In the genomic region with DNA sequence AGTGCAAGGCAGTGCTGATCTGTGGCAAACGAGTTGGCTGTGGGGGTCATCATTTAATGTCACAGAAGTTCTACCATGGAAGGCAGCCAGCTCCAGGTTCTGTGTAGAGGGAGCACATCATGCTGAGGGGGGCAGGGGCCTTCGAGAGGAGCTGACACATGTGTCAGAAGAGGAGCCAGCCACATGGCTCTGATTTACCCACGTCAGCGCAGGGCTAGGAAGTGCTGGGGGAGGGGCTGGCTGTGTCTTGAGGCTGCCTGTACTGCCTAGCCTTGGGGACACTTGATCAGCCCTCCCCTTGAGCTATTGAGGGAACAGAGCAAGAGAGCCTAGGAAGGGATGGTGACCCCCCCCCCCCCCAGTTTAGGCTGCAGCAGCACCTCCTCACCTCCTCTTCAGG, we compare ENCODE assay signal across 10 mouse cellular contexts.
DNase-seq lines count a peak whose midpoint lies in the region; ATAC-seq and TF ChIP-seq lines count a peak whose summit lies in the region.
"Had no signal": no experiment of that assay in that cellular context is flagged by ENCODE, and none has a peak within 500 bp of the region (broad histone marks: within the 10 kb centered on the region; RNA-seq: fewer than 3 reads in every experiment).

No protein-coding gene starts in this region.

- no peaks in the 10 kb centered on the region for H3K27me3 ChIP-seq in hindbrain, embryonic 13.5 days
- H3K27me3 ChIP-seq in hindbrain, embryonic 16.5 days (replicated peaks; ENCODE audit: control insufficient read depth, insufficient read depth, low read length), result no peaks in the 10 kb centered on the region
- no peaks in the 10 kb centered on the region for H3K27me3 ChIP-seq in CH12.LX (replicated peaks)
- no peaks in the 10 kb centered on the region for H3K27me3 ChIP-seq in heart, embryonic 16.5 days (ENCODE audit: control insufficient read depth, insufficient read depth, low read length)
- H3K27me3 ChIP-seq: Patski had no signal

- TF ChIP-seq RAD21 in CH12.LX (IDR thresholded peaks at IDR 0.05; ENCODE audit: low read depth, low read length), result no peak

- no peak overlapping the region for H3K27ac ChIP-seq in hindbrain, embryonic 13.5 days
- H3K27ac ChIP-seq in hindbrain, embryonic 16.5 days (ENCODE audit: low read depth, low read length), result no peak overlapping the region
- peak overlapping the region; percentile 90 for H3K27ac ChIP-seq in CH12.LX (ENCODE audit: insufficient read depth, low read depth)
- peak overlapping the region; percentile 44 for H3K27ac ChIP-seq in heart, embryonic 16.5 days (ENCODE audit: low read length)

- no peak overlapping the region for H3K9ac ChIP-seq in hindbrain, embryonic 13.5 days
- no peak overlapping the region for H3K9ac ChIP-seq in hindbrain, embryonic 16.5 days (ENCODE audit: low read depth, low read length)
- H3K9ac ChIP-seq in CH12.LX (ENCODE audit: insufficient read depth, low read depth), result peak overlapping the region; percentile 40; the same call in 1 of the 2 replicates
- no peak overlapping the region for H3K9ac ChIP-seq in heart, embryonic 16.5 days (ENCODE audit: low read length)

- no peak overlapping the region for H3K4me2 ChIP-seq in hindbrain, embryonic 13.5 days
- H3K4me2 ChIP-seq in hindbrain, embryonic 16.5 days (ENCODE audit: low read length), result no peak overlapping the region
- peak overlapping the region; percentile 31 for H3K4me2 ChIP-seq in CH12.LX (ENCODE audit: insufficient read depth, low read depth, poor library complexity, severe bottlenecking)
- H3K4me2 ChIP-seq in heart, embryonic 16.5 days (ENCODE audit: low read depth, low read length), result peak overlapping the region; percentile 13; the same call in 1 of the 2 replicates

- TF ChIP-seq EP300 in CH12.LX (IDR thresholded peaks at IDR 0.05; ENCODE audit: low read length), result no peak

- peaks cover 9% of the 10 kb centered on the region for H3K4me1 ChIP-seq in hindbrain, embryonic 13.5 days (replicated peaks)
- H3K4me1 ChIP-seq in hindbrain, embryonic 16.5 days (ENCODE audit: control insufficient read depth, insufficient read depth, low read depth, low read length), result peaks cover 16% of the 10 kb centered on the region
- peaks cover 30 to 89% of the 10 kb centered on the region in 2 experiments for H3K4me1 ChIP-seq in CH12.LX (ENCODE audit: control insufficient read depth in 1 of 2, insufficient read depth in 2 of 2)
- H3K4me1 ChIP-seq in heart, embryonic 16.5 days (ENCODE audit: control insufficient read depth, insufficient read depth, low read length), result peaks cover 45% of the 10 kb centered on the region

- 38% methylated on average over 4 of the region's 4 CpGs for WGBS in hindbrain, embryonic 13.5 days
- WGBS in hindbrain, embryonic 16.5 days, result 20% methylated on average over 4 of the region's 4 CpGs
- 7% methylated on average over 4 of the region's 4 CpGs for WGBS in heart, embryonic 16.5 days

- peak; percentile 85 for DNase-seq in CH12.LX (ENCODE audit: extremely low read depth)
- peak; percentile 20 for DNase-seq in T-cell, adult 2 months (ENCODE audit: low spot score)
- no peak for DNase-seq in urinary bladder, postnatal 14 days (ENCODE audit: low spot score)
- no peak for DNase-seq in right cerebral cortex, adult 18-20 months
- DNase-seq: kidney, postnatal 14 days; thymus, adult 18-20 months had no signal

- peaks cover 12% of the 10 kb centered on the region for H3K79me2 ChIP-seq in CH12.LX (replicated peaks; ENCODE audit: control insufficient read depth, extremely low read depth, insufficient read depth, poor library complexity, severe bottlenecking)

- no peaks in the 10 kb centered on the region for H3K36me3 ChIP-seq in hindbrain, embryonic 13.5 days
- H3K36me3 ChIP-seq in hindbrain, embryonic 16.5 days (ENCODE audit: control insufficient read depth, insufficient read depth, low read length), result no peaks in the 10 kb centered on the region
- H3K36me3 ChIP-seq in CH12.LX (replicated peaks in 1 of 2; ENCODE audit: control insufficient read depth in 1 of 2, insufficient read depth in 1 of 2, low read length in 1 of 2), result peaks cover 2 to 35% of the 10 kb centered on the region in 2 experiments
- H3K36me3 ChIP-seq in heart, embryonic 16.5 days (ENCODE audit: control insufficient read depth, insufficient read depth), result no peaks in the 10 kb centered on the region

- H3K4me3 ChIP-seq in hindbrain, embryonic 13.5 days, result no peak overlapping the region
- no peak overlapping the region for H3K4me3 ChIP-seq in hindbrain, embryonic 16.5 days (ENCODE audit: low read length)
- H3K4me3 ChIP-seq in CH12.LX (replicated peaks in 1 of 3; ENCODE audit: low read depth in 2 of 3, low read length in 2 of 3, poor library complexity in 1 of 3), result peak overlapping the region in 1 of 3 experiments; percentile 24
- H3K4me3 ChIP-seq in heart, embryonic 16.5 days (ENCODE audit: low read length), result no peak overlapping the region

- in situ Hi-C loops in CH12.LX (cut with MboI; ENCODE audit: low pct_ligation_motif_present, low pct_unique_long_range_greater_than_20kb, low sequenced_read_pairs), result loop anchor here (5.0 kb wide), 1 partner anchor 104 kb away; the partner anchor contains the start of gene Prkce

- peak; percentile 51; the same call in 1 of the 2 replicates for TF ChIP-seq POLR2A in CH12.LX (IDR thresholded peaks at IDR 0.05; ENCODE audit: low read depth, low read length)

- dilution Hi-C loops in CH12.LX (cut with MboI; ENCODE audit: extremely low pct_ligation_motif_present, extremely low pct_unique_long_range_greater_than_20kb, low sequenced_read_pairs), result no loop called here

- H3K9me3 ChIP-seq in hindbrain, embryonic 13.5 days, result no peaks in the 10 kb centered on the region
- no peaks in the 10 kb centered on the region for H3K9me3 ChIP-seq in hindbrain, embryonic 16.5 days (ENCODE audit: control insufficient read depth, low read length)
- H3K9me3 ChIP-seq in CH12.LX (replicated peaks; ENCODE audit: low read length), result no peaks in the 10 kb centered on the region
- H3K9me3 ChIP-seq in heart, embryonic 16.5 days (replicated peaks; ENCODE audit: control insufficient read depth, low read length), result no peaks in the 10 kb centered on the region

- peak; percentile 43; the same call in 1 of the 2 replicates for ATAC-seq in hindbrain, embryonic 13.5 days (ENCODE audit: low FRiP score)
- no peak for ATAC-seq in hindbrain, embryonic 16.5 days
- ATAC-seq in heart, embryonic 16.5 days (replicated peaks; ENCODE audit: extremely low read depth, insufficient read depth, low FRiP score), result peak; percentile 82; the same call in 1 of the 2 replicates
- ATAC-seq: Patski had no signal

- TF ChIP-seq CTCF in CH12.LX (conservative IDR thresholded peaks at IDR 0.05 in 1 of 2, IDR thresholded peaks at IDR 0.05 in 1 of 2; ENCODE audit: low read depth in 2 of 2, low read length in 2 of 2), result no peak

TF ChIP-seq in CH12.LX, 34 proteins besides CTCF, POLR2A, EP300 and RAD21:
- TF ChIP-seq ZC3H11A (IDR thresholded peaks at IDR 0.05; ENCODE audit: low read depth, low read length) (no peak), IRF4 (IDR thresholded peaks at IDR 0.05; ENCODE audit: low read depth, low read length) (no peak), ZNF384 (IDR thresholded peaks at IDR 0.05; ENCODE audit: low read depth, low read length) (no peak), NELFE (IDR thresholded peaks at IDR 0.05; ENCODE audit: low read depth, low read length) (no peak), SIN3A (IDR thresholded peaks at IDR 0.05; ENCODE audit: low read length) (peak; percentile 51; the same call in 1 of the 2 replicates), HCFC1 (IDR thresholded peaks at IDR 0.05; ENCODE audit: low read depth, low read length) (no peak), CHD1 (IDR thresholded peaks at IDR 0.05; ENCODE audit: low read depth, low read length) (no peak), ELF1 (IDR thresholded peaks at IDR 0.05; ENCODE audit: low read depth, low read length) (peak; percentile 50; the same call in 1 of the 2 replicates), MEF2A (IDR thresholded peaks at IDR 0.05; ENCODE audit: borderline replicate concordance, low read depth, low read length) (no peak), BHLHE40 (IDR thresholded peaks at IDR 0.05; ENCODE audit: low read depth, low read length) (no peak), JUN (IDR thresholded peaks at IDR 0.05; ENCODE audit: insufficient read depth, low read depth, low read length) (no peak), ZKSCAN1 (IDR thresholded peaks at IDR 0.05; ENCODE audit: borderline replicate concordance, low read depth, low read length) (no peak), RCOR1 (conservative IDR thresholded peaks at IDR 0.05; ENCODE audit: low read depth, low read length) (no peak), MYC (IDR thresholded peaks at IDR 0.05; ENCODE audit: low read depth, low read length) (peak; percentile 98), POLR2AphosphoS2 (IDR thresholded peaks at IDR 0.05; ENCODE audit: low read depth, low read length) (no peak), USF2 (conservative IDR thresholded peaks at IDR 0.05; ENCODE audit: low read depth, low read length) (no peak), E2F4 (IDR thresholded peaks at IDR 0.05; ENCODE audit: insufficient replicate concordance, low read depth, low read length) (no peak), NRF1 (IDR thresholded peaks at IDR 0.05; ENCODE audit: low read depth, low read length) (peak; percentile 10; the same call in 1 of the 2 replicates), UBTF (IDR thresholded peaks at IDR 0.05; ENCODE audit: low read depth, low read length) (no peak), PAX5 (IDR thresholded peaks at IDR 0.05; ENCODE audit: low read length) (no peak), CHD2 (IDR thresholded peaks at IDR 0.05; ENCODE audit: low read length) (peak; percentile 81), JUND (conservative IDR thresholded peaks at IDR 0.05; ENCODE audit: low read depth, low read length) (no peak), SMC3 (IDR thresholded peaks at IDR 0.05; ENCODE audit: low read depth, low read length) (no peak), MAFK (IDR thresholded peaks at IDR 0.05; ENCODE audit: insufficient replicate concordance, low read length) (no peak), MXI1 (IDR thresholded peaks at IDR 0.05; ENCODE audit: low read depth, low read length) (peak; percentile 93), USF1 (IDR thresholded peaks at IDR 0.05; ENCODE audit: low read depth, low read length) (no peak), ETS1 (conservative IDR thresholded peaks at IDR 0.05; ENCODE audit: low read depth, low read length) (0 out of 2 replicates have a peak, but pooled peaks have one; percentile 4), TCF12 (IDR thresholded peaks at IDR 0.05; ENCODE audit: low read depth, low read length) (peak; percentile 11; the same call in 1 of the 2 replicates), GABPA (IDR thresholded peaks at IDR 0.05; ENCODE audit: insufficient replicate concordance, low read depth, low read length) (no peak), TBP (conservative IDR thresholded peaks at IDR 0.05; ENCODE audit: low read depth, low read length) (0 out of 2 replicates have a peak, but pooled peaks have one; percentile 12), ZMIZ1 (IDR thresholded peaks at IDR 0.05; ENCODE audit: low read depth, low read length) (no peak), MAX (IDR thresholded peaks at IDR 0.05; ENCODE audit: low read length) (peak; percentile 97)

Comparison
In these comparisons a context has a peak if more than half of its experiments do, and no peak if none do; other contexts are left out.
1. H3K27ac ChIP-seq: peak in CH12.LX (single experiment) and heart, embryonic 16.5 days (single experiment); none in hindbrain, embryonic 13.5 days (single experiment) and hindbrain, embryonic 16.5 days (single experiment).
2. H3K4me2 ChIP-seq: peak in CH12.LX (single experiment) and heart, embryonic 16.5 days (single experiment); none in hindbrain, embryonic 13.5 days (single experiment) and hindbrain, embryonic 16.5 days (single experiment).
3. DNase-seq: peak in CH12.LX (single experiment) and T-cell, adult 2 months (single experiment); none in urinary bladder, postnatal 14 days (single experiment) and right cerebral cortex, adult 18-20 months (single experiment).